Mouse (Mus musculus): ENCODE measurements around the gene Fuca1. TPM values are rescaled to one million over a fixed set of nuclear protein-coding genes. Genes with fewer than 3 reads are reported as not detected.

The Fuca1 gene
- total and polyA plus RNA-seq, 2 experiments from 2014 or later = 33.2 to 67.7 TPM

DNA sequence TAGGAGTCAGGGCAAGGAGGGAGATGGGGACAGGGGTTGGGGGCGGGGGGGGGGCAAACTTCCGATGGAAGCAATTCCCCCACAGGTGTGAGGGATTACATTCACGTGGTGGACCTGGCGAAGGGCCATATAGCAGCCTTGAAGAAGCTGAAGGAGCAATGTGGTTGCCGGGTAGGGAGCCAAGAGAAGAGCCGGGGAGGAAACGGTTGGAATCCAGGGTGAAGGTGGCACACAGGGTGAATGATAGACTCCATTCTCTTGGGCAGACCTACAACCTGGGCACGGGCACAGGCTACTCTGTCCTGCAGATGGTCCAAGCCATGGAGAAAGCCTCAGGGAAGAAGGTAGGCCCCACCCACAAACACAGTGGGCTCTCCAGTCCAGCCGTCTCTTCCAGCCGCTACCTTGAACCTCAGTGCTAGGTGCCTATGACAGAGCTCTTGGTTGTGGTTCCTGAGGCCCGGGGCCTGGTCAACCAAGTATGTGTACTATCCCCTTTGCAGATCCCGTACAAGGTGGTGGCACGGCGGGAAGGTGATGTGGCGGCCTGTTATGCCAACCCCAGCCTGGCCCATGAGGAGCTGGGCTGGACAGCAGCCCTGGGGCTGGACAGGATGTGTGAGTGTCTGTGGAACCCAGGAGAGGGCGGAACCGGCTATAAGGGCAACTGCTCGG is 46.7 kb downstream of the Fuca1 start:
- H3K4me1 ChIP-seq (ENCODE audit: insufficient read depth) = peaks cover 15% of the 10 kb centered on the region; the same call in 1 of the 2 replicates
- H3K9me3 ChIP-seq (ENCODE audit: low read length) = no peaks in the 10 kb centered on the region
- H3K27ac ChIP-seq (ENCODE audit: low read depth, low read length) = no peak overlapping the region
- DNase-seq = no peak
- TF ChIP-seq CTCF (IDR thresholded peaks at IDR 0.05; ENCODE audit: low read depth) = no peak
- peaks cover 48% of the 10 kb centered on the region for H3K36me3 ChIP-seq (ENCODE audit: insufficient read depth)
- H3K4me2 ChIP-seq (ENCODE audit: low read depth) = no peak overlapping the region
- no peak overlapping the region for H3K4me3 ChIP-seq (ENCODE audit: low read depth, low read length)
- 90% methylated on average over 18 of the region's 18 CpGs for WGBS
- no peaks in the 10 kb centered on the region for H3K27me3 ChIP-seq (ENCODE audit: insufficient read depth, low read length)
- H3K9ac ChIP-seq = no peak overlapping the region
- ATAC-seq = no peak

DNA sequence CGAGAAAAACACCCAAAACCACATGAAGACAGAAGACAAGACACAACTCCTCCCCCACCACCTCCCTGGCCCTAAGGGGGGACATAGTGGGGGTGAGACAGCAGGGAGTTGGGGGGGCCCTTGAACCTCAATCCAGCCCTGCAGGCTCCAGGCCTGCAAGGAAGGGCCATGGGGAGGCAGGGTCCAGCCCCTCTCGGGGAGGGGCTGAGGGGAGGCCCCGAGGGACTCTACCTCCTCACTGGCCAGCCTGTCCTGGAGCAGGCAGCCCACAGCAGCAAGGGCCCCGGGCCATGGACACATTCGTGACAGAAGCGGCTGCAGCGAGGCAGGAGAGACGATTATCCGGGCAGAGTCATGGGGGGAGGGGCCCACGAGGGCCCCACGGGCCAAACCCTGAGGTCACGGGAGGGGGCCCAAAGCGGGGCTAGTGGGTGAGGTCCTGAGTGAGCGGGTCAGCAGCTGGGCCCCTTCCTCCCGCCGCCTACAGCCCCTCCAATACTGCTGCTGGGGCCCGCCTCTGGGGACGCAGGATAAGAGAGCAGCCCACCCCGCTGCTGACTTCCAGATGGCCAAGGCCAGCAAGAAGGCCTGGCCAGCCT is 47.8 kb downstream of the Fuca1 start:
- no peak for ATAC-seq
- H3K36me3 ChIP-seq (ENCODE audit: insufficient read depth) = peaks cover 47% of the 10 kb centered on the region
- peaks cover 15% of the 10 kb centered on the region; the same call in 1 of the 2 replicates for H3K4me1 ChIP-seq (ENCODE audit: insufficient read depth)
- TF ChIP-seq CTCF (IDR thresholded peaks at IDR 0.05; ENCODE audit: low read depth) = no peak
- no peak overlapping the region for H3K4me3 ChIP-seq (ENCODE audit: low read depth, low read length)
- no peak overlapping the region for H3K4me2 ChIP-seq (ENCODE audit: low read depth)
- H3K27ac ChIP-seq (ENCODE audit: low read depth, low read length) = no peak overlapping the region
- no peaks in the 10 kb centered on the region for H3K27me3 ChIP-seq (ENCODE audit: insufficient read depth, low read length)
- H3K9me3 ChIP-seq (ENCODE audit: low read length) = no peaks in the 10 kb centered on the region
- 81% methylated on average over 19 of the region's 19 CpGs for WGBS
- no peak for DNase-seq
- no peak overlapping the region for H3K9ac ChIP-seq

DNA sequence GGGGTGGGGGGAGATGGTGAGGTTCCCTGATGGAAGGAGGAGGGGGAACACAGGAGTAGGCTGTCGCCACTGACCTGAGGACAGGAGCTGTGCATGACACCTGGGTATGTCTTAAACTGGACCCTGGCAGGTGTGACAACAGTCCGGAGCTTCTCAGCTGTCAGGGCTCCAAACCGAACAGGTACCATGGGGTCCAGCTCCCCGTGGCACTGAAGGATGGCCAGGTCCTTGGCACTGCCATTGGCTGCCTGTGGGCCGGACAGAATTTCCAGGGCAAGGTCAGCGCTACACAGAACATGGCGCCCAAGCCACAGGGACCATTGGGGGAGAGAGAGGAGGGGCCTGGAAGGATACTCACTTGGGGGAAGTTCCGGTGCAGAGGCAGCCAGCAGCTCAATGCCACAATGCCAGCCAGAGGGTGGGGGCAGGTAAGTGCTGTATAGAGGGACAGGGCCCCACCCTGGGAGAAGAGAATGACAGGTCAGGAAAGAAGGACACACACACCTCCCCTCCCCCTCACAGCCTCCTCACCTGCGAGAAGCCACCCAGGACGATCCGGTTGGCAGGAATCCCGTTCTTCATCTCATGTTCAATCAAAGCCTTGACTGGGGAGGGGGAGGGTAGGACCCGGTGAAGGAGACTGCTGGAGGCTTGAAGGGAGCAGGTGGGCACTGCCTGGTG is 48.7 kb downstream of the Fuca1 start:
- TF ChIP-seq CTCF (IDR thresholded peaks at IDR 0.05; ENCODE audit: low read depth) = no peak
- H3K4me3 ChIP-seq (ENCODE audit: low read depth, low read length) = no peak overlapping the region
- H3K9ac ChIP-seq = no peak overlapping the region
- WGBS = 85% methylated on average over 13 of the region's 13 CpGs
- no peak overlapping the region for H3K4me2 ChIP-seq (ENCODE audit: low read depth)
- H3K27me3 ChIP-seq (ENCODE audit: insufficient read depth, low read length) = no peaks in the 10 kb centered on the region
- H3K4me1 ChIP-seq (ENCODE audit: insufficient read depth) = peaks cover 15% of the 10 kb centered on the region; the same call in 1 of the 2 replicates
- ATAC-seq = no peak
- DNase-seq = no peak
- H3K9me3 ChIP-seq (ENCODE audit: low read length) = no peaks in the 10 kb centered on the region
- H3K36me3 ChIP-seq (ENCODE audit: insufficient read depth) = peaks cover 47% of the 10 kb centered on the region
- H3K27ac ChIP-seq (ENCODE audit: low read depth, low read length) = no peak overlapping the region

DNA sequence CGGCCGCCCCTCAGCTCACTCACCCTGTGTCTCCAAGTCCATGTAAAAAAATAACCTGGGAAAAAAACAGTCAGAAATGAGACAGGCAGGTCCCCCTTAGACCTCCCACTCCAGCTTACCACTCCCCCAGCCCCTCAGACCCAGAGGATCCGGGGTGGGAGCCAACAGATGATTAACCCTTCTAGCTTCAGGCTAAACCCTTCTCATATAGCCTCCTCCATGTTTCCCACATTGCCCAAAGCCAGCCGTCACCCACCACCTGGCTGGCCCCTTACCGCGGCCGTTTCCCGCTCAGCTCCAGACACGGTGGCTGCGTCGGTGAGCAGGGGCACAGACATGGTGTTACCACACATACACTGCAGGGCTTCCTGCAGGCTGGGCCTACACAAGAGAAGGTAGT is 50.0 kb downstream of the Fuca1 start:
- peaks cover 9% of the 10 kb centered on the region; the same call in 1 of the 2 replicates for H3K4me1 ChIP-seq (ENCODE audit: insufficient read depth)
- no peaks in the 10 kb centered on the region for H3K27me3 ChIP-seq (ENCODE audit: insufficient read depth, low read length)
- ATAC-seq = no peak
- no peak overlapping the region for H3K27ac ChIP-seq (ENCODE audit: low read depth, low read length)
- no peak for TF ChIP-seq CTCF (IDR thresholded peaks at IDR 0.05; ENCODE audit: low read depth)
- H3K4me2 ChIP-seq (ENCODE audit: low read depth) = no peak overlapping the region
- no peak overlapping the region for H3K4me3 ChIP-seq (ENCODE audit: low read depth, low read length)
- no peak overlapping the region for H3K9ac ChIP-seq
- H3K36me3 ChIP-seq (ENCODE audit: insufficient read depth) = peaks cover 57% of the 10 kb centered on the region
- 84% methylated on average over 11 of the region's 11 CpGs for WGBS
- no peak for DNase-seq
- no peaks in the 10 kb centered on the region for H3K9me3 ChIP-seq (ENCODE audit: low read length)

DNA sequence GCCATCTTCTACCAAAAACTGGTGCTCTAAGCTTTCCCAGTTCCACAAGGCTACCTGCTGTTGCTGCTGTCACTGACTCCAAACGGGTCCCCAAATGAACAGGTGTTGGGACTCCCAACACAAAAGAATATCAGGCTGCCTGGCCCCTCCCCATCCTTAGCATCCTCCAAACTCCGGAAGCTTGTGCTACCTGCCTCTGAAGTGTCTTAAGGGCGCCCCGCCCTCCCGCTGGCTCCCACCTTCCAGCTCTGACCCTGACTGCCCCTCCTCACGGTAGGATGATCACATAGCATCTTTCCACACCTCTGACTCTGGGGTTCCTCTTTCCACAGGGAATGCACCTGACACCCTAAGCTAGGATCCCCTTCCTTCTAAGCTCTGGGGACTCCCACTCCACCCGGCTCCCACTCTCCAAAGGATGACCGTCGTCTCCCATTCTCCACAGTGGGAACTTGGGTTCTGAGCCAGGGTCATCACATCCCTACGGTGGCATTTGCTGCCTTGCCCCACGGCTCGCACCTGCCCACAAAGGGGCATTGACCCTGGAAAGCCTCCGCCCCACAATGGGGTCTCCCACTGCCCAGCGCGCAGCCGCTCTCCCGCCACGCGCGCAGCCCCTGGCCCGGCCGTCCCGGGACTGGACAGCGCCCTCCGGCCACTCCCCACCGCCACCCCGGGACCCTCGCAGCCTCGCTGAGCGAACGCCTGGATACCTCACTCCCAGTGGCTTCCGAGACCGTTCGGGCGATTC is 51.4 kb downstream of the Fuca1 start:
- DNase-seq (no peak), ATAC-seq (peak; percentile 40)
- no peak for TF ChIP-seq CTCF (IDR thresholded peaks at IDR 0.05; ENCODE audit: low read depth)
- Histone ChIP-seq H3K4me1 (ENCODE audit: insufficient read depth) (peaks cover 9% of the 10 kb centered on the region; the same call in 1 of the 2 replicates), H3K9ac (peak overlapping the region; percentile 94), H3K4me3 (ENCODE audit: low read depth, low read length) (peak overlapping the region; percentile 88), H3K9me3 (ENCODE audit: low read length) (no peaks in the 10 kb centered on the region), H3K4me2 (ENCODE audit: low read depth) (peak overlapping the region; percentile 90), H3K36me3 (ENCODE audit: insufficient read depth) (peaks cover 58% of the 10 kb centered on the region), H3K27me3 (ENCODE audit: insufficient read depth, low read length) (no peaks in the 10 kb centered on the region), H3K27ac (ENCODE audit: low read depth, low read length) (peak overlapping the region; percentile 74)
- under 1% methylated on average over 34 of the region's 35 CpGs for WGBS

DNA sequence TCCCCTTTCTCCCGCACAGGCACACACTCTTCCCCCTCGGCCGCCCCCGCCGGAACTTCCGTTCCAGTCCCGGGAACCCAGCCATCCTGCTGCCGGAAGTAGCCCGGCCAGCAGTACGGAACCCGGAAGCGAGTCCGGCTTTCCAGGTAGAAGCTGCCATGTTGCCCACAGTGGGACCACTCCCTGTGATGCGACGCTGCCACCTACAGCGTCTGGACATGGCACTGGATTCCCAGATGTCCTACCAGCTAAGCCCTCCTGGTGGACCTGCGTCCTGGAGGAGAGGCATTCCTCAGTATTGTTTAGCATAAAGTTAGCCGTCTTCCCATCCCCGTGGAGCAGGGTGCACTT is 52.0 kb downstream of the Fuca1 start, which contains the start of gene Lypla2:
TSS of gene Lypla2 (minus strand) at position 71 of the 351 bp plus-strand sequence.
- no peaks in the 10 kb centered on the region for H3K27me3 ChIP-seq (ENCODE audit: insufficient read depth, low read length)
- peaks cover 56% of the 10 kb centered on the region for H3K36me3 ChIP-seq (ENCODE audit: insufficient read depth)
- H3K27ac ChIP-seq (ENCODE audit: low read depth, low read length) = peak within 1 kb of the TSS; percentile 74
- peak; percentile 18; the same call in 1 of the 2 replicates for TF ChIP-seq CTCF (IDR thresholded peaks at IDR 0.05; ENCODE audit: low read depth)
- H3K4me2 ChIP-seq (ENCODE audit: low read depth) = peak within 1 kb of the TSS; percentile 90
- peaks cover 9% of the 10 kb centered on the region; the same call in 1 of the 2 replicates for H3K4me1 ChIP-seq (ENCODE audit: insufficient read depth)
- no peaks in the 10 kb centered on the region for H3K9me3 ChIP-seq (ENCODE audit: low read length)
- H3K9ac ChIP-seq = peak within 1 kb of the TSS; percentile 94
- DNase-seq (peak; percentile 91), ATAC-seq (peak; percentile 92)
- H3K4me3 ChIP-seq (ENCODE audit: low read depth, low read length) = peak within 1 kb of the TSS; percentile 88
- WGBS = under 1% methylated on average over 19 of the region's 19 CpGs
